Mouse (Mus musculus): ENCODE data around the gene Fancc.

- TF ChIP-seq GATA1 (IDR thresholded peaks at IDR 0.05; ENCODE audit: borderline replicate concordance, low read length) (no peak), FLI1 (IDR thresholded peaks at IDR 0.05; ENCODE audit: low read length) (no peak)
These were observed 241.5 kb downstream of the Fancc start for GRCm38 (mm10) chr13:63255519-63256011.
